Mouse (Mus musculus) G1E-ER4 (cell line): Measurements from ENCODE around the gene Ube2g1. TPM values are rescaled to one million over a fixed set of nuclear protein-coding genes. Genes with fewer than 3 reads are reported as not detected.

Experiments
- GATA1 ChIP-seq: IDR thresholded peaks from one replicate; pipeline ENCODE4 v1.8.0; 2012; ENCODE audit warnings: low read length, inconsistent platforms
- polyA plus RNA-seq: library from polyadenylated mRNA; stranded (reverse); fragments of >175 nt; gene quantifications from 2 replicates; pipeline ENCODE4 v1.2.3, GENCODE M21; 2012

Gene Ube2g1
- polyA plus RNA-seq, 1 experiment: 33.5 TPM

GRCm38 (mm10) chr11:72582448-72582705, 24.7 kb upstream of the Ube2g1 start:
- no peak for TF ChIP-seq GATA1

- TF ChIP-seq GATA1: no peak
Observed at GRCm38 (mm10) chr11:72583092-72583491, 24.0 kb upstream of the Ube2g1 start.

GRCm38 (mm10) chr11:72586570-72586969, 20.5 kb upstream of the Ube2g1 start:
- TF ChIP-seq GATA1: no peak

GRCm38 (mm10) chr11:72587537-72588233, 19.4 kb upstream of the Ube2g1 start:
- no peak for TF ChIP-seq GATA1

- no peak for TF ChIP-seq GATA1
Observed at GRCm38 (mm10) chr11:72595010-72595737, 11.9 kb upstream of the Ube2g1 start.

GRCm38 (mm10) chr11:72597780-72598179, 9.3 kb upstream of the Ube2g1 start:
- no peak for TF ChIP-seq GATA1

- TF ChIP-seq GATA1: no peak
Observed at GRCm38 (mm10) chr11:72607469-72608070, 487 bp downstream of the Ube2g1 start.

GRCm38 (mm10) chr11:72608071-72608679, 1.1 kb downstream of the Ube2g1 start:
- no peak for TF ChIP-seq GATA1

- no peak for TF ChIP-seq GATA1
Observed at GRCm38 (mm10) chr11:72609242-72609641, 2.2 kb downstream of the Ube2g1 start.

GRCm38 (mm10) chr11:72615931-72616330, 8.8 kb downstream of the Ube2g1 start:
- TF ChIP-seq GATA1: no peak

- TF ChIP-seq GATA1: no peak
Observed at GRCm38 (mm10) chr11:72618476-72618875, 11.4 kb downstream of the Ube2g1 start.

- TF ChIP-seq GATA1: no peak
Observed at GRCm38 (mm10) chr11:72642730-72643129, 35.6 kb downstream of the Ube2g1 start.

- no peak for TF ChIP-seq GATA1
Observed at GRCm38 (mm10) chr11:72645386-72645785, 38.3 kb downstream of the Ube2g1 start.

- no peak for TF ChIP-seq GATA1
Observed at GRCm38 (mm10) chr11:72650347-72650746, 43.3 kb downstream of the Ube2g1 start.

GRCm38 (mm10) chr11:72659918-72660317, 52.8 kb downstream of the Ube2g1 start:
- TF ChIP-seq GATA1: no peak

GRCm38 (mm10) chr11:72660359-72660758, 53.3 kb downstream of the Ube2g1 start:
- TF ChIP-seq GATA1: no peak
